Mouse (Mus musculus) layer of hippocampus, postnatal 14 days (tissue): ENCODE results near the gene Nckap1l. TPM values are rescaled to one million over a fixed set of nuclear protein-coding genes. Genes with fewer than 3 reads are reported as not detected.

ENCODE experiments used
- DNase-seq, 2 experiments: peaks; one replicate each; pipeline ENCODE4 v3.0.0; 2021 to 2022; ENCODE audit warnings: low spot score in 2 of 2, mixed read lengths in 1 of 2
- total RNA-seq, 2 experiments: library from RNA; stranded (reverse); gene quantifications; 2 replicates each; pipeline ENCODE4 v1.2.3; 2021

Nckap1l gene
- total RNA-seq, 2 experiments from 2014 or later = 9.4 to 10.8 TPM

GRCm38 (mm10) chr15:103537011-103537821, 83.6 kb downstream of the Nckap1l start:
- DNase-seq = peak in 1 of 2 experiments; percentile 73

GRCm38 (mm10) chr15:103537822-103538213, 84.2 kb downstream of the Nckap1l start, which contains the start of gene Ppp1r1a:
Ppp1r1a (minus strand) TSS chr15:103538003.
- DNase-seq = peak; percentile 75 to 80

- peak in 1 of 2 experiments; percentile 0 for DNase-seq
Observed at GRCm38 (mm10) chr15:103539259-103539658, 85.7 kb downstream of the Nckap1l start.

GRCm38 (mm10) chr15:103540646-103541045, 87.1 kb downstream of the Nckap1l start:
- DNase-seq = no peak

GRCm38 (mm10) chr15:103542526-103542925, 88.9 kb downstream of the Nckap1l start:
- no peak for DNase-seq

GRCm38 (mm10) chr15:103547983-103548382, 94.4 kb downstream of the Nckap1l start:
- no peak for DNase-seq

Other genes with a start within 250 kb of the Nckap1l start
- 100 to 1,000 TPM; 155 to 158 TPM for gene Cbx5, start 214.0 kb upstream of the Nckap1l start, total RNA-seq
- 100 to 1,000 TPM; 297 to 307 TPM for gene Hnrnpa1, start 213.4 kb upstream of the Nckap1l start, total RNA-seq
- not detected for gene Nfe2, start 195.4 kb upstream of the Nckap1l start, total RNA-seq
- gene Copz1, start 181.1 kb upstream of the Nckap1l start, total RNA-seq = 100 to 1,000 TPM; 102 to 105 TPM
- under 1 TPM; 0.74 to 0.81 TPM for gene Gpr84, start 143.2 kb upstream of the Nckap1l start, total RNA-seq
- gene Zfp385a, start 113.7 kb upstream of the Nckap1l start, total RNA-seq = 10 to 100 TPM; 43.2 to 44.4 TPM
- gene Itga5, start 87.0 kb upstream of the Nckap1l start, total RNA-seq = 1 to 10 TPM; 3.4 to 5.8 TPM
- not detected for gene Gtsf1, start 23.3 kb upstream of the Nckap1l start, total RNA-seq
- not detected for gene Gtsf2, start 5.3 kb upstream of the Nckap1l start, total RNA-seq
- 10 to 100 TPM; 55.7 to 63.7 TPM for gene Pde1b, start 49.2 kb downstream of the Nckap1l start, total RNA-seq
- gene Ppp1r1a, start 84.2 kb downstream of the Nckap1l start, total RNA-seq = 100 to 1,000 TPM; 121 to 126 TPM
- gene Glycam1, start 111.3 kb downstream of the Nckap1l start, total RNA-seq = 1 to 10 TPM; 1.9 to 2.7 TPM